Mouse (Mus musculus): Measurements from ENCODE around the gene Evl. TPM values are rescaled to one million over a fixed set of nuclear protein-coding genes. Genes with fewer than 3 reads are reported as not detected.

Gene Evl
- polyA plus RNA-seq, 1 experiment from 2014 or later = 88.5 TPM

DNA sequence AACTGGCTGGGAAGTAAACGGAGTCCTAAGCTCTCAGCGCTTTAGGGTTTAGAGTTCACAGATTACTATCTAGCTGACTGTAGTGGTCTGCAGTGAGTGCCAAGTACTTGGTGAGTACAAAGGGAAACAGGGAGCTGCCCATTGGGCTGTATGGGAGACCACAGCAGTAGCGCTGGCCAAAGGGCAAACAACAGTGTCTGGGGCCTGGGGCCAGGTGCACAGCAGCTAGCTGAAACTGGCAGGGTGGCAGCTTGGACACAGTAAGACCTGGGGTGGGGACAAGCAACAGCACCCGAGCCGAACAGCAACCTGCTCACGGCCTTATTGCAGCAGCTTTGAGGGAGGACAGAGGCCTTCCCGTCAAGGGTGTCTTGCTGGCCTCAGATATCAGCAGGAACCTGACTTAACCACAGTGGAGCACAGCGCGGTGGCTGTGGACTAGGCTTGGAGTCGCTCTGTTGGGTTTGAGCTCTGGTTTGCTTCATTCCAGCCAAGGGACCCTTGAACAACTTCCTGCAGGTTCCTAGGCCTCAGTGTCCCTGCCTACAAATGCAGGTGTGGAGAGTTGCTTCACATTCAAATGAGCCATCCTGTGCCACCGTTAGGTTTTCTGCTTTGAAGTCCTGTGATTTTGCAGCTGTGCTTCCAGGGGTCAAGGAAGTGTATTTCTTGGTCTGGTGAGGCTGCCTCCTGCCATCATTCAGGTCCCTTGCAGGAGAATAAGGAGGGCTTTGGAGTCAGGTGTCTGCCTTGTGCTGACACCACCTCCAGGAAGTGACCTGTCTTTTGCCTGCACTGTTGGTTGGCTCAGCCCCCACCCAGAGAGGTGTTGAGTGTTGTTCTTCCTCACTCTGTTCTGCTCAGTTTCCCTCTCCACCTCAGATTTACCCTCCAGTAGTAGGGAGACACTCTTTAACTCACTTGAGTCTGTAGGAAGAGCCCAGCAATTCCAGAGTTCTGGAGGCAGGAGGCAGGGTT, 99.1 kb downstream of the Evl start:
- H3K9ac ChIP-seq = no peak overlapping the region
- 93% methylated on average over 11 of the region's 11 CpGs for WGBS
- ATAC-seq (ENCODE audit: insufficient number of reproducible peaks, insufficient read depth, low FRiP score, low TSS enrichment) = no peak
- no peak overlapping the region for H3K4me2 ChIP-seq (replicated peaks)
- no peak overlapping the region for H3K27ac ChIP-seq
- no peaks in the 10 kb centered on the region for H3K4me1 ChIP-seq
- H3K9me3 ChIP-seq = no peaks in the 10 kb centered on the region
- H3K36me3 ChIP-seq = peaks cover 70% of the 10 kb centered on the region
- no peaks in the 10 kb centered on the region for H3K27me3 ChIP-seq
- no peak overlapping the region for H3K4me3 ChIP-seq

DNA sequence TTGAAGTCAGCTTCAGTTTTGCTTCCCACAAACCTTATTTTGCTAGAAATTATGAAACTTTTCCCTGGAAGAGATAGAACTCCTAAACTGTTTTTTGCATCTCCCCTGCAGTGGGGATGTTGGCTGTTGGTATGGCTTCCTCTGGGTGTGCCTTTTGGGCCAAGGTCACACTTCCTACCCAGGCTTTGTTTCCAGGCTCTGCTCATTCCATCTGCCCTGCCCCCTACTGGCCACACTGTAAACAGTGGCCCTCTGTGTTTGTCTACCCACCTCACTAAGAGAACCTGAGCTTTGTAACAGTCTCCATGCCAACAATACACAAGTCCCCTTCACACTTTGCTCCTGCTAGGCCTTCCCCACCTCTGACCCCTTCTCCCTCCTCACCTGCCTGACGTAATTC, 102.8 kb downstream of the Evl start:
- H3K9ac ChIP-seq = no peak overlapping the region
- no peak for ATAC-seq (ENCODE audit: insufficient number of reproducible peaks, insufficient read depth, low FRiP score, low TSS enrichment)
- 82% methylated on average over 1 of the region's 1 CpGs for WGBS
- no peaks in the 10 kb centered on the region for H3K27me3 ChIP-seq
- no peaks in the 10 kb centered on the region for H3K4me1 ChIP-seq
- H3K9me3 ChIP-seq = no peaks in the 10 kb centered on the region
- no peak overlapping the region for H3K4me3 ChIP-seq
- no peak overlapping the region for H3K4me2 ChIP-seq (replicated peaks)
- no peak overlapping the region for H3K27ac ChIP-seq
- H3K36me3 ChIP-seq = peaks cover 55% of the 10 kb centered on the region

GRCm38 (mm10) chr12:108668606-108669235, 114.2 kb downstream of the Evl start:
- ATAC-seq (ENCODE audit: insufficient number of reproducible peaks, insufficient read depth, low FRiP score, low TSS enrichment) = no peak
- Histone ChIP-seq H3K9ac (no peak overlapping the region), H3K27ac (0 out of 2 replicates have a peak overlapping the region, but pooled peaks have one; percentile 27), H3K9me3 (no peaks in the 10 kb centered on the region), H3K4me3 (no peak overlapping the region), H3K27me3 (no peaks in the 10 kb centered on the region), H3K4me2 (replicated peaks) (no peak overlapping the region), H3K4me1 (no peaks in the 10 kb centered on the region), H3K36me3 (peaks cover 30% of the 10 kb centered on the region)
- WGBS = 78% methylated on average over 8 of the region's 8 CpGs

DNA sequence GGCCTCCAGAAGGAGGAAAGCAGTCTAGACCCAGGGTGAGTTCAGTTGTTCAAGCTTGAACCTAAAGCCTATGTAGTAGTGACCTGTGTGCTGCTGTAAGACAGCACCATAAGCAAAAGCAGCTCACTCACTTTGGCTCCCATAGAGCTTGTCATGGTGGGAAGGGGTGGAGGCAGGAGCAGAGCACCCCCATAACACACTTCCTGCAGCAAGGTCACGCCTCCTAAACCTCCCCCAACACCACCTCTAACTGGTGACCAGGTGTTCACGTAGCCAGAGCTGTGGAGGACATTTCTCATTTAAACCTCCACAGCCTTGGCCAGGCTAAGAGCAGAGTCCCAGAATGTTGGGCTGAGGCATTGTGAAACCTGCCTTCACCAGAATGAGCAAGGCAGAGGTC, 117.0 kb downstream of the Evl start:
- Histone ChIP-seq H3K27ac (no peak overlapping the region), H3K4me1 (no peaks in the 10 kb centered on the region), H3K9ac (no peak overlapping the region), H3K36me3 (peaks cover 49% of the 10 kb centered on the region), H3K9me3 (no peaks in the 10 kb centered on the region), H3K4me3 (no peak overlapping the region), H3K27me3 (no peaks in the 10 kb centered on the region), H3K4me2 (replicated peaks) (no peak overlapping the region)
- 89% methylated on average over 2 of the region's 2 CpGs for WGBS
- ATAC-seq (ENCODE audit: insufficient number of reproducible peaks, insufficient read depth, low FRiP score, low TSS enrichment) = no peak

- Histone ChIP-seq H3K9me3 (no peaks in the 10 kb centered on the region), H3K27me3 (no peaks in the 10 kb centered on the region), H3K4me1 (no peaks in the 10 kb centered on the region), H3K36me3 (peaks cover 58% of the 10 kb centered on the region), H3K4me2 (replicated peaks) (no peak overlapping the region), H3K9ac (no peak overlapping the region), H3K27ac (no peak overlapping the region), H3K4me3 (no peak overlapping the region)
- ATAC-seq (ENCODE audit: insufficient number of reproducible peaks, insufficient read depth, low FRiP score, low TSS enrichment) = no peak
- WGBS = 88% methylated on average over 4 of the region's 4 CpGs
Observed at GRCm38 (mm10) chr12:108672908-108673307, 118.4 kb downstream of the Evl start.

DNA sequence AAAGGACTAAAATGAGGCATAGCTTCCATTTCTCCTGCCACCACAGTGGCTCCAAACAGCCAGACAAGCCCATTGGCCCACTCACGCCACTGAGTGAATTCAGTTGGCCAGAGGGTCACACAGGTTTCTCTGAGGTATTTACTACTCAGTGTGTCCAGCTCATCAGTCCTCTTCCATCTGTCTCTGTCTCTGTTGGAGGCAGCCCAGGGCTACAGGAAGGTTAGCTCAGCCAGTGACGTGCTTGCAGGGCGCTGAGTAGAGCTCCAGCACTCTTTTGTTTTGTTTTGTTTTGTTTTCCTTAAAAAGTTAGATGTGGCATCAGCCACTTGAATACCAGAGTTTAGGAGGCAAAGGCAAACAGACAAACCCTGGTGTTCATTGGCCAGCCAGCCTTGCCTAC, 119.0 kb downstream of the Evl start:
- no peak overlapping the region for H3K9ac ChIP-seq
- H3K4me3 ChIP-seq = no peak overlapping the region
- WGBS = 84% methylated on average over 3 of the region's 3 CpGs
- no peak for ATAC-seq (ENCODE audit: insufficient number of reproducible peaks, insufficient read depth, low FRiP score, low TSS enrichment)
- peaks cover 59% of the 10 kb centered on the region for H3K36me3 ChIP-seq
- no peaks in the 10 kb centered on the region for H3K4me1 ChIP-seq
- H3K27me3 ChIP-seq = no peaks in the 10 kb centered on the region
- no peak overlapping the region for H3K27ac ChIP-seq
- no peak overlapping the region for H3K4me2 ChIP-seq (replicated peaks)
- H3K9me3 ChIP-seq = no peaks in the 10 kb centered on the region

- WGBS = 90% methylated on average over 4 of the region's 4 CpGs
- no peaks in the 10 kb centered on the region for H3K9me3 ChIP-seq
- H3K4me3 ChIP-seq = no peak overlapping the region
- no peak for ATAC-seq (ENCODE audit: insufficient number of reproducible peaks, insufficient read depth, low FRiP score, low TSS enrichment)
- H3K27me3 ChIP-seq = no peaks in the 10 kb centered on the region
- H3K4me2 ChIP-seq (replicated peaks) = no peak overlapping the region
- H3K4me1 ChIP-seq = no peaks in the 10 kb centered on the region
- no peak overlapping the region for H3K27ac ChIP-seq
- H3K9ac ChIP-seq = no peak overlapping the region
- peaks cover 68% of the 10 kb centered on the region for H3K36me3 ChIP-seq
Observed at GRCm38 (mm10) chr12:108674502-108674901, 120.0 kb downstream of the Evl start.

DNA sequence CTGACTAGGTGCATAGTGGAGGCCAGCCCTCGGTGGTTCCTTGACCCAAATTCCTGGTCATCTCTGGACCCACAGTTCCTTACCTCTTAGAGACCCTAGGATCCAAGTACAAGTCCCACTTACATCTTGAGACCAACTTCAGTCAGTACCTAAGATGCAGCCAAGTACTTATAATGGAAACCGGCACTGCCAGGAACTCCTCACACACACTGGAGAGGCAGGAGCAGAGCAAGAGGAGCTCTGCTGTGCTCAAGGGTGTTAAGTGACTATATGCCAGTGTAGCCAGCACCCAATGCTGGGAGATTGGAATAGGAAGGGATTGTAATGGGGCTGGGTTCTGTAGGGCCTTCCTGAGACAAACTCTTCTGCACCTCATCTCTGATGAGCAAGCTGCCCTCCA, 120.4 kb downstream of the Evl start:
- Histone ChIP-seq H3K27me3 (no peaks in the 10 kb centered on the region), H3K4me1 (no peaks in the 10 kb centered on the region), H3K36me3 (peaks cover 72% of the 10 kb centered on the region), H3K9me3 (no peaks in the 10 kb centered on the region), H3K27ac (no peak overlapping the region), H3K9ac (no peak overlapping the region), H3K4me3 (no peak overlapping the region), H3K4me2 (replicated peaks) (no peak overlapping the region)
- WGBS = 98% methylated on average over 2 of the region's 2 CpGs
- ATAC-seq (ENCODE audit: insufficient number of reproducible peaks, insufficient read depth, low FRiP score, low TSS enrichment) = no peak

- peaks cover 73% of the 10 kb centered on the region for H3K36me3 ChIP-seq
Observed at GRCm38 (mm10) chr12:108675614-108676401, 121.3 kb downstream of the Evl start.

GRCm38 (mm10) chr12:108677116-108677515, 122.6 kb downstream of the Evl start:
- Histone ChIP-seq H3K9ac (no peak overlapping the region), H3K36me3 (peaks cover 85% of the 10 kb centered on the region), H3K4me1 (no peaks in the 10 kb centered on the region), H3K27me3 (no peaks in the 10 kb centered on the region), H3K9me3 (no peaks in the 10 kb centered on the region), H3K4me2 (replicated peaks) (no peak overlapping the region), H3K27ac (no peak overlapping the region), H3K4me3 (no peak overlapping the region)
- ATAC-seq (ENCODE audit: insufficient number of reproducible peaks, insufficient read depth, low FRiP score, low TSS enrichment) = no peak
- 91% methylated on average over 5 of the region's 5 CpGs for WGBS

More at GRCm38 (mm10) chr12:108675614-108676401, 121.3 kb downstream of the Evl start:
- no peak overlapping the region for H3K4me2 ChIP-seq (replicated peaks)
- no peaks in the 10 kb centered on the region for H3K9me3 ChIP-seq
- H3K27me3 ChIP-seq = no peaks in the 10 kb centered on the region
- 79% methylated on average over 8 of the region's 8 CpGs for WGBS
- no peak overlapping the region for H3K4me3 ChIP-seq
- no peak overlapping the region for H3K9ac ChIP-seq
- no peak overlapping the region for H3K27ac ChIP-seq
- ATAC-seq (ENCODE audit: insufficient number of reproducible peaks, insufficient read depth, low FRiP score, low TSS enrichment) = no peak
- H3K4me1 ChIP-seq = no peaks in the 10 kb centered on the region

- no peaks in the 10 kb centered on the region for H3K4me1 ChIP-seq
- H3K4me2 ChIP-seq (replicated peaks) = no peak overlapping the region
- peaks cover 87% of the 10 kb centered on the region for H3K36me3 ChIP-seq
- ATAC-seq (ENCODE audit: insufficient number of reproducible peaks, insufficient read depth, low FRiP score, low TSS enrichment) = no peak
- no peak overlapping the region for H3K9ac ChIP-seq
- H3K27me3 ChIP-seq = no peaks in the 10 kb centered on the region
- no peak overlapping the region for H3K4me3 ChIP-seq
- no peak overlapping the region for H3K27ac ChIP-seq
- H3K9me3 ChIP-seq = no peaks in the 10 kb centered on the region
- WGBS = 79% methylated on average over 4 of the region's 4 CpGs
Observed at GRCm38 (mm10) chr12:108678366-108678765, 123.8 kb downstream of the Evl start.

Measured in embryonic facial prominence, embryonic 12.5 days (tissue).